Mouse (Mus musculus) cerebellum, adult 2 months (tissue): Measurements from ENCODE around the gene Leng8. TPM values are rescaled to one million over a fixed set of nuclear protein-coding genes. Genes with fewer than 3 reads are reported as not detected.

Source experiments
- DNase-seq, 2 experiments: peaks; one replicate each; pipeline ENCODE4 v3.0.0; 2021
- H3K27ac ChIP-seq: fragments of 200-500 bp; 2 replicates; pipeline ENCODE4 v1.5.1; 2012; ENCODE audit warnings: low read length, control low read depth, inconsistent platforms; ENCODE audit not compliant: insufficient read depth
- H3K27me3 ChIP-seq: fragments of 200-500 bp; 2 replicates; pipeline ENCODE4 v1.6.1; 2012; ENCODE audit warnings: inconsistent platforms, mild to moderate bottlenecking, low read length, moderate library complexity; ENCODE audit not compliant: control insufficient read depth, insufficient read depth
- H3K4me1 ChIP-seq: fragments of 200-500 bp; 2 replicates; pipeline ENCODE4 v1.6.1; 2011; ENCODE audit warnings: low read length; ENCODE audit not compliant: control insufficient read depth, insufficient read depth
- H3K4me3 ChIP-seq: fragments of 200-500 bp; replicated peaks from 2 replicates; pipeline ENCODE3; 2011; ENCODE audit warnings: mild to moderate bottlenecking, low read depth, low read length, control low read depth; ENCODE audit not compliant: insufficient read depth
- CTCF ChIP-seq: fragments of 200-500 bp; IDR thresholded peaks from 2 replicates; pipeline ENCODE4 v1.5.1; 2011; ENCODE audit warnings: low read depth, mild to moderate bottlenecking, control low read depth, low read length, moderate library complexity, borderline replicate concordance; ENCODE audit not compliant: insufficient read depth
- POLR2A ChIP-seq: fragments of 200-500 bp; IDR thresholded peaks from 2 replicates; pipeline ENCODE4 v1.6.1; 2011; ENCODE audit warnings: low read length, control low read depth, borderline replicate concordance; ENCODE audit not compliant: insufficient read depth
- WGBS: fragments of 180-500 bp; shearing (Covaris S2); methylation state at CpG from one replicate; pipeline ENCODE4 v1.1.7; 2018; 5-methylcytosine and 5-hydroxymethylcytosine counted together
- polyA plus RNA-seq: library from polyadenylated mRNA; depleted of rRNA; stranded (reverse); fragments of >200 nt; gene quantifications from 2 replicates; pipeline ENCODE4 v1.2.3, GENCODE M21; 2012

Leng8 gene
- polyA plus RNA-seq, 1 experiment: 587 TPM

DNA sequence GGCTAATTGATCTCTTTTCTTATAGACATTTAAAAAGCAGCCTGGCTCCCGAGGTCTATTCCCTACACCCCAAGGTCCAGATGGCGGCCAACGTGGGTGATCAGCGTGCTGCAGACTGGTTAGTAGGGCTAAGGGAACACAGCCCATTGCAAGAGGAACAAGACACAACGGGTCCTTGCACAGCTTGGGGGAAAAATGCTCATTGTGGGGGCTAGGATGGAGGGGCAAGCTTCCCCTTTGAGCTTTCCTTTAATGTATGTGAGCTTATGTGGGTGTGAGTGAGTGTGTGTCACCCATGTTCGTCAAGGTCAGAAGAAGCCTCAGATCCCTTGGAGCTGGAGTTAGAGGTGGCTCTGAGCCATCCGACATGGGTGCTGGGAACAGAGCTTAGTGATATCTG is 1.8 kb downstream of the Leng8 start:
- Histone ChIP-seq H3K4me1 (peaks cover 3% of the 10 kb centered on the region; the same call in 1 of the 2 replicates), H3K4me3 (no peak overlapping the region), H3K27ac (no peak overlapping the region), H3K27me3 (no peaks in the 10 kb centered on the region)
- peak in 1 of 2 experiments; percentile 10 for DNase-seq
- no peak for TF ChIP-seq POLR2A
- TF ChIP-seq CTCF: no peak
- WGBS: 51% methylated on average over 7 of the region's 7 CpGs

DNA sequence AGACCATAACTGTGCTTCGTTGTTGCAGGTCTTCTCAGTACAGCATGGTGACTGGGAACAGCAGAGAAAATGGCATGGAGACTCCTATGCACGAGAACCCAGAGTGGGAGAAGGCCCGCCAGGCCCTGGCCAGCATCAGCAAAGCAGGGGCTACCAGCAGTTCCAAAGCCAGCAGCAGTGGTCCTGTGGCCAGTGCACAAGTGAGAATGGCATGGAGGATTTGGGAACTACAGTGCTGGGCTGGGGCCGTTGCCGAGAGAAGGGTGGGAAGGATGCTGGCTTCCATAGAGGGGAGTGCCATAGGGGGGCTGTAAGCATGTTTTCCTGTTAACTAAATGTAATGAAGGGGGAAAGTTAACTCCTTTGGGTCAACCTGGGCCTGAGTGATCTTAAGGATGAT is 2.6 kb downstream of the Leng8 start:
- peak in 1 of 2 experiments; percentile 9 for DNase-seq
- 85% methylated on average over 5 of the region's 5 CpGs for WGBS
- H3K4me3 ChIP-seq: no peak overlapping the region
- no peak overlapping the region for H3K27ac ChIP-seq
- no peaks in the 10 kb centered on the region for H3K27me3 ChIP-seq
- H3K4me1 ChIP-seq: peaks cover 3% of the 10 kb centered on the region; the same call in 1 of the 2 replicates
- no peak for TF ChIP-seq CTCF
- TF ChIP-seq POLR2A: no peak

DNA sequence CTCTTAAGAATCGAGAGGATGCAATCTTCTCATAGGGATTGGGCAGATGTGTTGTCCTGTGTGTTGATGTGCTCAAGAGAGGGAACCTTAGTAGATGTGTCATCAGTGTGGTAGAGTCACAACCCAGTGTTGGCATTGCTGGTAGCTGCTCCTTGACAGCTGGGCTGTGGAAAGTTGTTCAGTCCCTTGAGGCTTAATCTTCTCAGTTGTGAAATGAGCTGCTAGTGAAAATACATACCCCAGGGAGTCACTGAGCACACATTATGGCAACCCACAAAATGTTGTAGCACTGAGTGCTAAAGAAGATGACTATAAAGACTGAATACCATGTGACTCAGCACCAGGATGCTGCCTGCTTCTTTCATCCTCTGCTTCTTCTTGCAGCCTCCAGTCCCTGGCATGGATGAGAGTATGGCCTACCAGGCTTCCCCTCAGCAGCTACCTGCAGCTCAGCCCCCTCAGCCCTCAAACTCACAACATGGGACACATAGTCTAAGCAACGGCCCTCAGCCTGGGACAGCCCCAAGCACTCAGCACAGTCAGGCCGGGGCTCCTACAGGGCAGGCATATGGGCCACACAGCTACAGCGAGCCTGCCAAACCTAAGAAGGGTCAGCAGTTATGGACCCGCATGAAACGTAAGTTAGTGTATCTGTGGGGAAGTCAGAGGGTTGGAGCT is 4.9 kb downstream of the Leng8 start:
- H3K4me1 ChIP-seq: peaks cover 3% of the 10 kb centered on the region; the same call in 1 of the 2 replicates
- WGBS: 61% methylated on average over 6 of the region's 6 CpGs
- H3K27me3 ChIP-seq: no peaks in the 10 kb centered on the region
- no peak overlapping the region for H3K4me3 ChIP-seq
- DNase-seq: no peak
- H3K27ac ChIP-seq: no peak overlapping the region
- TF ChIP-seq CTCF: no peak
- no peak for TF ChIP-seq POLR2A

DNA sequence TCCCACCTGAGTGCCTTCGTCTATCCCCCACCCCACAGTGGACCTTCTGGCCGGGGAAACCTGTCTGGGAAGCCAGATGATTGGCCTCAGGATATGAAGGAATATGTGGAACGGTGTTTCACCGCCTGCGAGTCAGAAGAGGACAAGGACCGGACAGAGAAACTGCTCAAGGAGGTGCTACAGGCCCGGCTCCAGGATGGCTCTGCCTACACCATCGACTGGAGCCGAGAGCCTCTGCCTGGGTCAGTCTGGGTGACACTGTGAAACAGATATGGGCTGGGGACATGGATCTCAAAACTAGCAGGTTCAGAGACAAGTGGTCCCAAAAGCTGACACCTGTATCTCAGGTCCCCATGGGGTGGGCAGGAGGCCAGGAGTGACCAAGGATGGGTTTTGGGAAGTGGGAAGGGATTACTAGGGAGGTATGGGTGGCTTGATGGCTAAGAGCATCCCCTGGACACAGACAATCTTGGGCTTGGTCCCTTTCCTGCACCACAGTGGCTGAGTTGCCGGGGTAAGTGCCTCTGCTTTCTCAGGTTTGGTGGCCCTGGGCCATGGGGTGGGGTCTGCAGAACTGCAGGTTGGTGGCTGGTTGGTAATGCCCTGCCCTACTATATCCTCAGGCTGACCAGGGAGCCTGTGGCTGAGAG is 6.1 kb downstream of the Leng8 start:
- DNase-seq: peak in 1 of 2 experiments; percentile 27
- TF ChIP-seq POLR2A (no peak), CTCF (no peak)
- Histone ChIP-seq H3K27ac (no peak overlapping the region), H3K4me3 (no peak overlapping the region), H3K4me1 (peaks cover 3% of the 10 kb centered on the region; the same call in 1 of the 2 replicates), H3K27me3 (no peaks in the 10 kb centered on the region)
- 92% methylated on average over 10 of the region's 10 CpGs for WGBS

DNA sequence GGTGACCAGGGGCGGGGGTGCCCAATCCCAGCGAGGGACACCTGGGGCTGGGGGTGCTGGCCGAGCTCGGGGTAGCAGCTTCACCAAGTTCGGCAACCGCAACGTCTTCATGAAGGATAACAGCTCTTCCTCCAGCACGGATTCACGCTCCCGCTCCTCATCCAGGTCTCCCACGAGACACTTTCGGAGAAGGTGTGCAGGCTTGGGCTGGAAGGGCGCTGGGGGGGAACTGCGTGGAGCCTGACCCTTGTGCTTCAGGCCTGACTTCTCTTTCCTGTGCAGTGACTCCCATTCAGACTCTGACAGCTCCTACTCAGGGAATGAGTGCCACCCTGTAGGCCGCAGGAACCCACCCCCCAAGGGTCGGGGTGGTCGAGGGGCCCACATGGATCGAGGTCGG is 6.7 kb downstream of the Leng8 start:
- no peaks in the 10 kb centered on the region for H3K27me3 ChIP-seq
- DNase-seq: peak; percentile 9 to 16
- no peak overlapping the region for H3K27ac ChIP-seq
- WGBS: 92% methylated on average over 19 of the region's 19 CpGs
- peaks cover 7% of the 10 kb centered on the region; the same call in 1 of the 2 replicates for H3K4me1 ChIP-seq
- no peak overlapping the region for H3K4me3 ChIP-seq
- TF ChIP-seq CTCF: no peak

DNA sequence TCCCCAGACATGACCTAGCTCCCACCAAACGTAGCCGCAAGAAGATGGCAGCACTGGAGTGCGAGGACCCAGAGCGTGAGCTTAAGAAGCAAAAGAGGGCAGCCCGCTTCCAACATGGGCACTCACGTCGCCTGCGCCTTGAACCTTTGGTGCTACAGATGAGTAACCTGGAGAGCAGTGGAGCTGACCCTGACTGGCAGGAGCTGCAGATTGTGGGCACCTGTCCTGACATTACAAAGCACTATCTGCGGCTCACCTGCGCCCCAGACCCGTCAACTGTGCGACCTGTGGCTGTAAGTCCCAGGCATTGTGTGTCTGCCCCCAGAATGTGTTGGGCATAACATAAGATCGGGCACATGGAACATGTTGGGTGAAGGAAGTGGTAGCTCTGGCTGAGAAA is 7.2 kb downstream of the Leng8 start:
- TF ChIP-seq POLR2A (no peak), CTCF (no peak)
- 95% methylated on average over 13 of the region's 13 CpGs for WGBS
- Histone ChIP-seq H3K4me3 (no peak overlapping the region), H3K27me3 (no peaks in the 10 kb centered on the region), H3K27ac (no peak overlapping the region), H3K4me1 (peaks cover 6% of the 10 kb centered on the region; the same call in 1 of the 2 replicates)
- no peak for DNase-seq

DNA sequence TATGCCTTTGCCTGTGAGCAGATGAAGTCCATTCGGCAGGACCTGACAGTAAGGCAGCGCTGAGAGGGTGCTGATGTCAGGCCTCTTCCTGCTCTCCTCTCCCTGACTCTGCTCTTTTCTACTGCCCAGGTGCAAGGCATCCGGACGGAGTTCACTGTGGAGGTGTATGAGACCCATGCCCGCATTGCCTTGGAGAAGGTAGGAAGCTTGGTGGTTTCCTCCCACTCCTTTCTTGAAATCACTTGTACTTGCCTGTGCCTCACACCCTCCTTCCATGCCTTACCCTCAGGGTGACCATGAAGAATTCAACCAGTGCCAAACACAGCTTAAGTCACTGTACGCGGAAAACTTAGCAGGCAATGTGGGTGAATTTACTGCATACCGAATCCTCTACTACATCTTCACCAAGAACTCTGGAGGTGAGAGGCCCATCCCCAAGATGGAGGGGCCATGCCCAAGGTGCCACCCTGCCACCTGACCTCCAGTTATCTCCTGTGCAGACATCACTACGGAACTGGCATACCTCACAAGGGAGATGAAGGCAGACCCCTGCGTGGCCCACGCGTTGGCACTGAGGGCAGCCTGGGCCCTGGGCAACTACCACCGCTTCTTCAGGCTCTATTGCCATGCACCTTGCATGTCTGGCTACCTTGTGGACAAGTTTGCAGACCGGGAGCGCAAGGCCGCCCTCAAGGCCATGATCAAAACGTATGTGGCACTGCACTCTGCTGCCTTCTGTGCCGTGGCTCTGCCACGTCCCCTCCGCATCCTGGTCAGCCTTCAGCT is 8.1 kb downstream of the Leng8 start:
- 93% methylated on average over 20 of the region's 20 CpGs for WGBS
- TF ChIP-seq CTCF (no peak), POLR2A (no peak)
- DNase-seq: peak in 1 of 2 experiments; percentile 20

More for the DNA sequence above, 8.1 kb downstream of the Leng8 start:
- Histone ChIP-seq H3K4me3 (no peak overlapping the region), H3K4me1 (peaks cover 6% of the 10 kb centered on the region; the same call in 1 of the 2 replicates), H3K27me3 (no peaks in the 10 kb centered on the region), H3K27ac (no peak overlapping the region)
